Mouse (Mus musculus) T-helper 2 cell (primary cell): ENCODE results near the gene Myo1d.

Experiments used
- in situ Hi-C: fragments of 300-600 bp; cut with MboI, MseI; formaldehyde crosslinking; loops from one replicate; pipeline ENCODE4 v1.15.1; 2025; ENCODE audit warnings: high pct_unique_total_duplicates

Gene Myo1d

GRCm38 (mm10) chr11:80783460-80783859, 3.6 kb upstream of the Myo1d start:
- in situ Hi-C loops = loop anchor here (10.0 kb wide), 1 partner anchor 279 kb away; no protein-coding TSS in a partner anchor

- in situ Hi-C loops = loop anchor here (10.0 kb wide), 1 partner anchor 277 kb away; no protein-coding TSS in a partner anchor
Measured at GRCm38 (mm10) chr11:80781535-80781934, 1.7 kb upstream of the Myo1d start.

GRCm38 (mm10) chr11:80778916-80779526, 804 bp downstream of the Myo1d start:
- in situ Hi-C loops = no loop called here

- in situ Hi-C loops = no loop called here
Measured at GRCm38 (mm10) chr11:80778157-80778556, 1.7 kb downstream of the Myo1d start.

GRCm38 (mm10) chr11:80777708-80778107, 2.1 kb downstream of the Myo1d start:
- in situ Hi-C loops = no loop called here

- in situ Hi-C loops = no loop called here
Measured at GRCm38 (mm10) chr11:80775535-80775934, 4.3 kb downstream of the Myo1d start.

GRCm38 (mm10) chr11:80772595-80773210, 7.1 kb downstream of the Myo1d start:
- in situ Hi-C loops = no loop called here

- in situ Hi-C loops = no loop called here
Measured at GRCm38 (mm10) chr11:80771596-80772250, 8.1 kb downstream of the Myo1d start.

- in situ Hi-C loops = no loop called here
Measured at GRCm38 (mm10) chr11:80771186-80771585, 8.6 kb downstream of the Myo1d start.

GRCm38 (mm10) chr11:80767320-80767617, 12.6 kb downstream of the Myo1d start:
- in situ Hi-C loops = no loop called here

- in situ Hi-C loops = no loop called here
Measured at GRCm38 (mm10) chr11:80766472-80767319, 13.1 kb downstream of the Myo1d start.

- in situ Hi-C loops = no loop called here
Measured at GRCm38 (mm10) chr11:80766068-80766467, 13.8 kb downstream of the Myo1d start.

GRCm38 (mm10) chr11:80762066-80762465, 17.8 kb downstream of the Myo1d start:
- in situ Hi-C loops = no loop called here

- in situ Hi-C loops = no loop called here
Measured at GRCm38 (mm10) chr11:80761285-80761974, 18.4 kb downstream of the Myo1d start.

GRCm38 (mm10) chr11:80759023-80759422, 20.8 kb downstream of the Myo1d start:
- in situ Hi-C loops = no loop called here

- in situ Hi-C loops = no loop called here
Measured at GRCm38 (mm10) chr11:80754201-80754600, 25.6 kb downstream of the Myo1d start.

- in situ Hi-C loops = no loop called here
Measured at GRCm38 (mm10) chr11:80751168-80751567, 28.7 kb downstream of the Myo1d start.

- in situ Hi-C loops = no loop called here
Measured at GRCm38 (mm10) chr11:80749187-80749586, 30.6 kb downstream of the Myo1d start.

GRCm38 (mm10) chr11:80745426-80745825, 34.4 kb downstream of the Myo1d start:
- in situ Hi-C loops = no loop called here

GRCm38 (mm10) chr11:80743823-80744410, 35.9 kb downstream of the Myo1d start:
- in situ Hi-C loops = no loop called here

- in situ Hi-C loops = no loop called here
Measured at GRCm38 (mm10) chr11:80742462-80742861, 37.4 kb downstream of the Myo1d start.
